ENCODE assay signal across 44 mouse cellular contexts in the genomic region with DNA sequence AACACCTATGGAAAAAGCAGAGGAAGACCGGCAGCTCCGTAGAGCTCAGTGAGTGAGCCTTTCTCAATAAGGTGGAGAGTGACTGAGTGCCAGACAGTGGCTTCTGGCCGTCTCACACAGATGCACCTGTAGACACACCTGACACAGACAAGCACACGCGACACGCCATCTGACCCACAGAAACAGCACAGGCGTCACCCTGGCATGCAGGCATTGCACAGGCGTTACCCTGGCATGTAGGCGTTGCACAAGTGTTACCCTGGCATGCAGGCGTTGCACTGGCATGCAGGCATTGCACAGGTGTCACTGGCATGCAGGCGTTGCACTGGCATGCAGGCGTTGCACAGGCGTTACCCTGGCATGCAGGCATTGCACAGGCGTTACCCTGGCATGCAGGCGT. TPM values are rescaled to one million over a fixed set of nuclear protein-coding genes. Genes with fewer than 3 reads are reported as not detected.
"Had no signal": no experiment of that assay in that cellular context is flagged by ENCODE, and none has a peak within 500 bp of the region (broad histone marks: within the 10 kb centered on the region; RNA-seq: fewer than 3 reads in every experiment).

No protein-coding gene starts in this region.

- H3K27me3 ChIP-seq: limb, embryonic 12.5 days; limb, embryonic 13.5 days; limb, embryonic 15.5 days; liver, embryonic 12.5 days; liver, embryonic 13.5 days; lung, embryonic 15.5 days; midbrain, embryonic 13.5 days; midbrain, embryonic 15.5 days; neural tube, embryonic 12.5 days; neural tube, embryonic 13.5 days had no signal

- H3K36me3 ChIP-seq: limb, embryonic 12.5 days; limb, embryonic 15.5 days; lung, embryonic 15.5 days; midbrain, embryonic 13.5 days; midbrain, embryonic 15.5 days; neural tube, embryonic 12.5 days; neural tube, embryonic 13.5 days had no signal

- DNase-seq: left cerebral cortex, postnatal 4 days; liver; liver, embryonic 13.5 days; lung, adult 18-20 months; lung, adult 2 months; lung, embryonic 14.5 days; lung, postnatal 10 days; lung, postnatal 14 days; lung, postnatal 36 days; lung, postnatal 4 days; midbrain, embryonic 14.5 days had no signal

- H3K27ac ChIP-seq: left cerebral cortex, adult 2 months; limb, embryonic 10.5 days; limb, embryonic 12.5 days; limb, embryonic 13.5 days; limb, embryonic 15.5 days; liver, embryonic 12.5 days; liver, embryonic 13.5 days; liver, embryonic 14.5 days; liver, embryonic 15.5 days; lung, embryonic 15.5 days; macrophage; midbrain, embryonic 10.5 days; midbrain, embryonic 12.5 days; midbrain, embryonic 13.5 days; midbrain, embryonic 15.5 days; neural tube, embryonic 12.5 days; neural tube, embryonic 13.5 days had no signal

- H3K4me3 ChIP-seq: left cerebral cortex, adult 2 months; limb, embryonic 10.5 days; limb, embryonic 12.5 days; limb, embryonic 13.5 days; limb, embryonic 15.5 days; liver, embryonic 12.5 days; liver, embryonic 13.5 days; liver, embryonic 15.5 days; lung, embryonic 15.5 days; midbrain, embryonic 10.5 days; midbrain, embryonic 12.5 days; midbrain, embryonic 13.5 days; midbrain, embryonic 15.5 days; neural tube, embryonic 12.5 days; neural tube, embryonic 13.5 days had no signal

- H3K4me1 ChIP-seq: liver, embryonic 15.5 days; midbrain, embryonic 15.5 days had no signal

- H3K4me2 ChIP-seq: limb, embryonic 12.5 days; limb, embryonic 13.5 days; limb, embryonic 15.5 days; liver, embryonic 11.5 days; liver, embryonic 12.5 days; liver, embryonic 13.5 days; liver, embryonic 15.5 days; lung, embryonic 14.5 days; lung, embryonic 15.5 days; midbrain, embryonic 11.5 days; midbrain, embryonic 12.5 days; midbrain, embryonic 13.5 days; midbrain, embryonic 15.5 days; neural tube, embryonic 12.5 days; neural tube, embryonic 13.5 days had no signal

- H3K9ac ChIP-seq: limb, embryonic 12.5 days; limb, embryonic 13.5 days; limb, embryonic 15.5 days; liver, embryonic 12.5 days; liver, embryonic 13.5 days; liver, embryonic 14.5 days; liver, embryonic 15.5 days; lung, embryonic 14.5 days; lung, embryonic 15.5 days; midbrain, embryonic 12.5 days; midbrain, embryonic 13.5 days; midbrain, embryonic 15.5 days; neural tube, embryonic 12.5 days; neural tube, embryonic 13.5 days had no signal

- ATAC-seq: liver, embryonic 12.5 days; lung, postnatal 0 days; midbrain, embryonic 13.5 days; midbrain, embryonic 15.5 days; midbrain, embryonic 16.5 days had no signal

- H3K9me3 ChIP-seq: limb, embryonic 10.5 days; limb, embryonic 12.5 days; limb, embryonic 13.5 days; limb, embryonic 15.5 days; liver, embryonic 12.5 days; liver, embryonic 13.5 days; liver, embryonic 15.5 days; lung, embryonic 15.5 days; midbrain, embryonic 10.5 days; midbrain, embryonic 12.5 days; midbrain, embryonic 13.5 days; midbrain, embryonic 15.5 days; neural tube, embryonic 12.5 days; neural tube, embryonic 13.5 days had no signal

RNA-seq across cellular contexts. Expression of a gene that starts 9.9 kb away (rescaled TPM):
- total RNA-seq: left cerebral cortex, adult 2 months; left cerebral cortex, postnatal 10 days; left cerebral cortex, postnatal 14 days; left cerebral cortex, postnatal 25 days; left cerebral cortex, postnatal 36 days; left cerebral cortex, postnatal 4 days; megakaryocyte progenitor cell, adult 5-6 weeks; megakaryocyte-erythroid progenitor cell, adult 5-6 weeks; monocyte, adult 5-6 weeks had no signal
- polyA plus RNA-seq: limb, embryonic 10.5 days; limb, embryonic 11.5 days; limb, embryonic 12.5 days; liver, adult 2 months; liver, embryonic 11.5 days; liver, embryonic 12.5 days; liver, embryonic 13.5 days; liver, embryonic 14.5 days; lung, embryonic 14.5 days; macrophage; midbrain, embryonic 11.5 days; midbrain, embryonic 12.5 days; midbrain, embryonic 14.5 days; midbrain, embryonic 15.5 days; midbrain, postnatal 0 days; neural tube, embryonic 11.5 days; neural tube, embryonic 12.5 days; neural tube, embryonic 13.5 days had no signal

RNA-seq across cellular contexts. Expression of a gene that starts 31.7 kb away (rescaled TPM):
- total RNA-seq: liver, adult 2 months; megakaryocyte progenitor cell, adult 5-6 weeks; megakaryocyte-erythroid progenitor cell, adult 5-6 weeks; monocyte, adult 5-6 weeks had no signal
- polyA plus RNA-seq: limb, embryonic 12.5 days; liver, embryonic 12.5 days; macrophage had no signal

RNA-seq across cellular contexts. Expression of a gene that starts 50.2 kb away (rescaled TPM):
- total RNA-seq: liver, adult 2 months; megakaryocyte progenitor cell, adult 5-6 weeks; megakaryocyte-erythroid progenitor cell, adult 5-6 weeks; monocyte, adult 5-6 weeks had no signal
- polyA plus RNA-seq: liver, adult 2 months; liver, embryonic 11.5 days; liver, embryonic 12.5 days; liver, embryonic 13.5 days; liver, embryonic 15.5 days; liver, embryonic 16.5 days; lung, embryonic 16.5 days; lung, postnatal 0 days; macrophage had no signal
